Mouse (Mus musculus) heart, embryonic 11.5 days (tissue): Measurements from ENCODE around the gene Amigo1. TPM values are rescaled to one million over a fixed set of nuclear protein-coding genes. Genes with fewer than 3 reads are reported as not detected.
"Not testable (repeated sequence)": the region's sequence is repeated elsewhere in the genome, so short reads cannot be mapped to it uniquely, and the experiment has no call there.

ENCODE experiments used
- ATAC-seq: fragments of 200-750 bp; cut with Nextera tagmentation; replicated peaks from 2 replicates; pipeline ENCODE4 v1.8.0; 2017; ENCODE audit warnings: moderate library complexity; ENCODE audit not compliant: insufficient number of reproducible peaks, low FRiP score, low TSS enrichment
- H3K27ac ChIP-seq: fragments of 300-500 bp; sonication (generic); 2 replicates; pipeline ENCODE4 v1.5.1; 2014; ENCODE audit warnings: mild to moderate bottlenecking, low read depth, low read length
- H3K27me3 ChIP-seq: fragments of 300-500 bp; sonication (generic); 2 replicates; pipeline ENCODE4 v1.6.1; 2014; ENCODE audit warnings: mild to moderate bottlenecking, low read length, mixed read lengths; ENCODE audit not compliant: control insufficient read depth, insufficient read depth
- H3K36me3 ChIP-seq: fragments of 300-500 bp; sonication (generic); 2 replicates; pipeline ENCODE4 v1.6.1; 2014; ENCODE audit warnings: mild to moderate bottlenecking, low read length, moderate library complexity, mixed read lengths; ENCODE audit not compliant: control insufficient read depth, insufficient read depth
- H3K4me1 ChIP-seq: fragments of 300-500 bp; sonication (generic); 2 replicates; pipeline ENCODE4 v1.6.1; 2014; ENCODE audit warnings: low read length; ENCODE audit not compliant: control insufficient read depth, insufficient read depth
- H3K4me2 ChIP-seq: fragments of 300-500 bp; sonication (generic); 2 replicates; pipeline ENCODE4 v1.6.1; 2014; ENCODE audit warnings: mild to moderate bottlenecking, moderate library complexity
- H3K4me3 ChIP-seq: fragments of 300-500 bp; sonication (generic); 2 replicates; pipeline ENCODE4 v1.5.1; 2014; ENCODE audit warnings: low read depth, low read length
- H3K9ac ChIP-seq: fragments of 300-500 bp; sonication (generic); 2 replicates; pipeline ENCODE4 v1.6.1; 2014; ENCODE audit warnings: mild to moderate bottlenecking, low read depth, low read length, moderate library complexity
- H3K9me3 ChIP-seq: fragments of 300-500 bp; sonication (generic); replicated peaks from 2 replicates; pipeline ENCODE4 v1.6.1; 2016; ENCODE audit warnings: low read length; ENCODE audit not compliant: control insufficient read depth
- WGBS: fragments of 180-500 bp; shearing (Covaris S2); extraction: QIAGEN DNeasy Blood & Tissue Kit; methylation state at CpG from one replicate; pipeline ENCODE4 v1.1.7; 2014; ENCODE audit not compliant: insufficient replicate concordance; 5-methylcytosine and 5-hydroxymethylcytosine counted together
- polyA plus RNA-seq: library from polyadenylated mRNA; unstranded; fragments of >200 nt; fragmentation: Nextera tagmentation; extraction: Ambion mirVana; gene quantifications from 2 replicates; pipeline ENCODE4 v1.2.1, GENCODE M21; 2014

Gene Amigo1
- polyA plus RNA-seq, 1 experiment from 2014 or later: 1.3 TPM

DNA sequence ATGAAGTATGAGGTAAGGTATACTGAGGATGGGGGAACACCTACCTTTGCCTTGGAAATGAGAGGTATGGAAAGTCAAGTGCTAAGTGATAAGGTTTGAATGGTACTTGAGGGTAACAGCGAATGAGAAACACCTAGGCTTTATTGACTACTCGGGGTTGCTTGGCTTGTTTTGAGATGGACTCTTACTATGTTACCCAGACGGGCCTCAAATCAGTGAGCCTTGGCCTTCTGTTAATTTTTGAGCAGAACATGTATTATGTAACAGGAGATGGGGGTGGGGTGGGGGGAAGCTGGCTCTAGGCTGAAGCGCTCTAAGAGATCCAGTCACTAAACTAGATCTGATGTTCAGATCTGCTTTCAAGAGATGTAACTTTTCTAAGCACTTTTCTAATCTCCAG lies 45.5 kb downstream of the Amigo1 start:
- Histone ChIP-seq H3K9ac (no peak overlapping the region), H3K4me1 (no peaks in the 10 kb centered on the region), H3K4me3 (no peak overlapping the region), H3K36me3 (no peaks in the 10 kb centered on the region), H3K9me3 (no peaks in the 10 kb centered on the region), H3K4me2 (no peak overlapping the region), H3K27me3 (peaks cover 11% of the 10 kb centered on the region), H3K27ac (no peak overlapping the region)
- WGBS: 72% methylated on average over 4 of the region's 4 CpGs
- no peak for ATAC-seq

- not testable (repeated sequence) for H3K36me3 ChIP-seq, H3K4me3 ChIP-seq, H3K9ac ChIP-seq, H3K9me3 ChIP-seq, ATAC-seq, H3K27ac ChIP-seq, H3K4me2 ChIP-seq, H3K27me3 ChIP-seq, H3K4me1 ChIP-seq
- 80% methylated on average over 4 of the region's 4 CpGs for WGBS
Observed at GRCm38 (mm10) chr3:108237474-108238102, 51.5 kb downstream of the Amigo1 start.

GRCm38 (mm10) chr3:108241243-108241839 lies 55.2 kb downstream of the Amigo1 start:
- no peaks in the 10 kb centered on the region for H3K27me3 ChIP-seq
- H3K36me3 ChIP-seq: no peaks in the 10 kb centered on the region
- no peak overlapping the region for H3K27ac ChIP-seq
- ATAC-seq: no peak
- no peak overlapping the region for H3K9ac ChIP-seq
- no peaks in the 10 kb centered on the region for H3K4me1 ChIP-seq
- no peak overlapping the region for H3K4me2 ChIP-seq
- H3K9me3 ChIP-seq: no peaks in the 10 kb centered on the region
- H3K4me3 ChIP-seq: no peak overlapping the region
- 81% methylated on average over 3 of the region's 3 CpGs for WGBS

Other genes with a start within 250 kb of the Amigo1 start
- 11.7 TPM in 2 replicates for gene Gstm6, start 242.6 kb upstream of the Amigo1 start, polyA plus RNA-seq
- gene Gstm3, start 217.1 kb upstream of the Amigo1 start, polyA plus RNA-seq: 0.13 TPM in 1 of 2 replicates, not detected in the other
- 52.0 and 57.5 TPM in 2 replicates for gene Gstm2, start 199.9 kb upstream of the Amigo1 start, polyA plus RNA-seq
- gene Gstm1, start 168.4 kb upstream of the Amigo1 start, polyA plus RNA-seq: 32.8 and 35.5 TPM in 2 replicates
- 14.7 and 17.7 TPM in 2 replicates for gene Gstm4, start 141.4 kb upstream of the Amigo1 start, polyA plus RNA-seq
- 30.6 and 32.1 TPM in 2 replicates for gene Ampd2, start 99.7 kb upstream of the Amigo1 start, polyA plus RNA-seq
- 1.1 and 1.3 TPM in 2 replicates for gene Gnat2, start 93.5 kb upstream of the Amigo1 start, polyA plus RNA-seq
- 91.3 and 102 TPM in 2 replicates for gene Gnai3, start 40.2 kb upstream of the Amigo1 start, polyA plus RNA-seq
- 0.13 and 0.16 TPM in 2 replicates for gene Gpr61, start 31.5 kb upstream of the Amigo1 start, polyA plus RNA-seq
- 1.7 and 2.0 TPM in 2 replicates for gene Cyb561d1, start 14.9 kb downstream of the Amigo1 start, polyA plus RNA-seq
- 7.1 and 8.4 TPM in 2 replicates for gene Atxn7l2, start 24.6 kb downstream of the Amigo1 start, polyA plus RNA-seq
- gene Sypl2, start 40.3 kb downstream of the Amigo1 start, polyA plus RNA-seq: 1.0 and 1.1 TPM in 2 replicates
- 242 TPM in 2 replicates for gene Psma5, start 70.6 kb downstream of the Amigo1 start, polyA plus RNA-seq
- gene Sort1, start 97.7 kb downstream of the Amigo1 start, polyA plus RNA-seq: 20.2 and 28.7 TPM in 2 replicates
- 70.4 and 77.2 TPM in 2 replicates for gene Mybphl, start 178.6 kb downstream of the Amigo1 start, polyA plus RNA-seq
- 25.0 and 28.9 TPM in 2 replicates for gene Psrc1, start 197.5 kb downstream of the Amigo1 start, polyA plus RNA-seq
- 3.1 and 3.7 TPM in 2 replicates for gene Celsr2, start 229.2 kb downstream of the Amigo1 start, polyA plus RNA-seq